Mouse (Mus musculus): Measurements from ENCODE around the gene Ptpn23.

GRCm38 (mm10) chr9:110343805-110344204, 64.2 kb downstream of the Ptpn23 start:
- TF ChIP-seq POLR2A (IDR thresholded peaks at IDR 0.05; ENCODE audit: extremely low read depth, insufficient read depth, low read length): no peak
- TF ChIP-seq CTCF (IDR thresholded peaks at IDR 0.05; ENCODE audit: extremely low read depth, insufficient read depth, low read length): no peak

Measured in cortical plate, adult 2 months (tissue).